Mouse (Mus musculus): Measurements from ENCODE around the gene Rreb1. TPM values are rescaled to one million over a fixed set of nuclear protein-coding genes. Genes with fewer than 3 reads are reported as not detected.

Gene Rreb1
- 10 to 100 TPM; 21.4 to 34.5 (median 25.8) TPM for total RNA-seq (2022)

DNA sequence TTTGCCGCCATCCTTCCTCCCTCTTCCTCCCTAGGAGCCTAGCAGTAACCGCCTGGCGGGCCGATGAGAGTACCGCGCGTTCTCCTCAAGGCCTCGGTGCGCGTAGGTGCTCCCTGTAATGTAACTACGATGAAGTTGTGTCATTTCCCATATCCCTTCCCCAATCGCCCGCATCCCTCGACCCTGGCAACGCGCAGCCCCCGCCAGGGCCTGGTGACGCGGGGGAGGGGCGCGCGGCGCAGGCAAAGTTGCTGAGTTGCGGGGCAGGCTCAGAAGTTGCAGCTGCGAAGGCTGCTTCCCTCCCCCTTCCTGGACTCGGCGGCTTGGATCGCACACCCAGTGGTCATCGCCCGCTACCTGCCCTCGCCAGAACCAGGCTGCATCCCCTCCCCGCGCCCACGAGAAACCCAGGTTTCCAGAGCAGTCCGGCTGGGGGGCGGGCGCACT, at the start of gene Rreb1:
Gene Rreb1 (plus strand): TSS at position 254 of the 447 bp plus-strand sequence.
- DNase-seq (ENCODE audit: low spot score in 2 of 2): peak; percentile 18 to 21

GRCm38 (mm10) chr13:37728551-37728950, 49.6 kb upstream of the Rreb1 start:
- DNase-seq (ENCODE audit: low spot score in 2 of 2): no peak

GRCm38 (mm10) chr13:37731914-37732693, 46.1 kb upstream of the Rreb1 start:
- DNase-seq (ENCODE audit: low spot score in 2 of 2): no peak

DNA sequence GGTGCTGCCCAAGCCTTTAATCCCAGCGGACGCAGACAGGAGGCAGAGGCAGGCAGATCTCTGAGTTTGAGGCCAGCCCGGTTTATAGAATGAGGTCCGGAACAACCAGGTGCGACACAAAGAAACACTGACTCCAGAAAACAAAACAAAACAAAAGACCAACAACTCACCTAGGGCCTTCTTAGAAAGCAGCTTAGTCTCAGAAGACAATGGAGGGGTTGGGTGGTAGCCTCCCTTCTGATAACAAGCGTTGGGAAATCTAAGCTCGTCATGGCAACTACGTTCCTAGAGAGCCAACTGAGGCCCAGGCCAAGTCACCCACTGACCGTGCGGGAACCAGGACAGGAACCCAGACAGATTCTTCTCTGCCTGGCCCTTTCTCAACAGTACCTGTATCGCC, 43.7 kb upstream of the Rreb1 start:
- DNase-seq (ENCODE audit: low spot score in 2 of 2): no peak

DNA sequence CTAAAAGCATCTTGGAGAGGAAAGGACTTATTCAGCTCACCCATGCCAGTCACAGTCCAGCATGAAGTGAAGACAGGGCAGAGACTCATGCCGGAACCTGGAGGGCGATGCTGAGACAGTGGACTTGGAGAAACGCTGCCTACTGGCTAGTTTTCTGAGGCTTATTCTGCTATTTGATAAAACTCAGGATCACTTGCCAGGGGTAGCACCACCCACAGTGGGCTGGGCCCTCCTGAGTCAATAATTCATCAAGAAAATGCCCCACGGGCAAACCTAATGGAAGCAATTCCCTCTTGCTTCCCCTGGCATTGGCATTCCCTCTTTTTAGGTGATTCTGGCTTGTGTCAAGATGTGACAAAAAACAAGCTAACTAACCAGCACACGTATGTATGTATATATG, 38.1 kb upstream of the Rreb1 start:
- no peak for DNase-seq (ENCODE audit: low spot score in 2 of 2)

DNA sequence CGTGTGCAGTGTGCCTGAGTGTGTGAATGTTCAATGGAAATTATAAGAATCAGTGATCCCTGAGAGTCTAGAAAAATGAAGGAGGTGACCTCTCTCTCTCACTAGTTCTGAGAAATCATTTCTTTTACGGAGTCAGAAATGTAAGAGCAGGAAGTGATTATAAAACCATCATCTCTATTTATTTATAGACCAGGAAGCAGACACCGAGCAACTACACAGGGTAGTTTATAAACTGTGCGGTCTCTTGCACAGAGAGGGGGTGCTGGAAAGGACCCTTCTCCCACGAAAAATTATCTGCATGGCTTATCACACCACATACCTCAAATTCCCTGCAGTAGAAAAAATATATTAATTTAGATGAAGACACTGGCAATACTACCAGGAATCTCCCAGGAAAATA, 37.4 kb upstream of the Rreb1 start:
- DNase-seq (ENCODE audit: low spot score in 2 of 2): no peak

DNA sequence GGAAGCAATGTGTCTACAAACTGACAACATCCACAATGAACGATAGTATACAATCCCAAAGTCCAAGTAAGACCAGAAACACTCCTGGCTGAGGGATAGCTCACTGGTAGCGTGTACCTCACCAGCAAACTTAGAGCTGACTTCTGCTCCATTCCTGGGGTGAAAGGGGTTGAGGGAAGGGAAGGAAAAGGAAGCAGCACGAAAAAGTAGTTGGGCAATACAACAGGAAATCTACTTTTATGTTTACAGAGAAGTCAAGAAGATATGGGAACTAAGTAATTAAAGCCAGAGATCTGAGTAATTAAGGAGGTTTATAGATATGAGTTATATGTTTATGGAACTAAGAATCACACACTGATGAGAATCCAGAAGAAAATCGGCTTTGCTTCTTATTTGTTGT, 36.0 kb upstream of the Rreb1 start:
- no peak for DNase-seq (ENCODE audit: low spot score in 2 of 2)

DNA sequence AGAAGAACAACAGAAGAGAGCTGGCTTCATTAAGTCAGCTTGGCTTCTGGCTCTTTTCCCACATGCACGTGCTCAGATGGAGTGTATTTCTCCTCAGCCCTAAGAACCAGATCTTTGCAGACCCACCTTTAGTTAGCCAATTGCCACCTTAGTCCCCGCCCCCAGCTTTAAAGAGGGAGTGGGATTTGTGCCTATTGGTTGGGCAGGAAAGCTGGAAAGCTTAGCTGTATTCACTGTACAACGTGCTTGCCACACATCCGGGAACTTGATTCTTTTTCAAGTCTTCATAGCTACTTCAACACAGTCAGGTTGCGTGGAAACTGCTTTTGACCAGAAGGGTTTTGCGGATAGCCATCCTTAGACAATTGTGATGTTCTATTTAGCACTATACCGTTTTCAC, 30.7 kb upstream of the Rreb1 start:
- no peak for DNase-seq (ENCODE audit: low spot score in 2 of 2)

DNA sequence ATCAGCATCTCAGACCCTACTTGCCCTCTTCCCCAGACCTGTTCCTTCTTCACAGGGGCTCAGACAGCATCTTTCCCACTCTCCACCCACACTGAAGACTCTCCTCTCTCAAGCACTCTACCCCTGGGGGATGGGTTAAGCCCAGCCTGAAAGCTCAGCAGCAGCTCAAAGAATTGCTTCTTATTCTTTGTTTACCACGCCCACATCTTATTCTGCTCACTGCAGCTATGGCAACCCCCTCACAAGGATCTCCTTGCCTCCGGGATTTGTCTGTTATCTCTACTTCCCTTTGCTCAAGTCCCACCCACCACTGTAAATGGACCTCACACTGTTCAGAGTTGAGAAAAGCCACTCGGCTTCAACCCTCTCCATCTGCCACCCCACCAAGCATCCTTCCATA, 28.7 kb upstream of the Rreb1 start:
- no peak for DNase-seq (ENCODE audit: low spot score in 2 of 2)

GRCm38 (mm10) chr13:37751154-37751950, 26.8 kb upstream of the Rreb1 start:
- no peak for DNase-seq (ENCODE audit: low spot score in 2 of 2)

GRCm38 (mm10) chr13:37759341-37760012, 18.7 kb upstream of the Rreb1 start:
- no peak for DNase-seq (ENCODE audit: low spot score in 2 of 2)

GRCm38 (mm10) chr13:37760013-37760342, 18.2 kb upstream of the Rreb1 start:
- DNase-seq (ENCODE audit: low spot score in 2 of 2): no peak

- DNase-seq (ENCODE audit: low spot score in 2 of 2): no peak
Measured at GRCm38 (mm10) chr13:37760373-37760772, 17.8 kb upstream of the Rreb1 start.

DNA sequence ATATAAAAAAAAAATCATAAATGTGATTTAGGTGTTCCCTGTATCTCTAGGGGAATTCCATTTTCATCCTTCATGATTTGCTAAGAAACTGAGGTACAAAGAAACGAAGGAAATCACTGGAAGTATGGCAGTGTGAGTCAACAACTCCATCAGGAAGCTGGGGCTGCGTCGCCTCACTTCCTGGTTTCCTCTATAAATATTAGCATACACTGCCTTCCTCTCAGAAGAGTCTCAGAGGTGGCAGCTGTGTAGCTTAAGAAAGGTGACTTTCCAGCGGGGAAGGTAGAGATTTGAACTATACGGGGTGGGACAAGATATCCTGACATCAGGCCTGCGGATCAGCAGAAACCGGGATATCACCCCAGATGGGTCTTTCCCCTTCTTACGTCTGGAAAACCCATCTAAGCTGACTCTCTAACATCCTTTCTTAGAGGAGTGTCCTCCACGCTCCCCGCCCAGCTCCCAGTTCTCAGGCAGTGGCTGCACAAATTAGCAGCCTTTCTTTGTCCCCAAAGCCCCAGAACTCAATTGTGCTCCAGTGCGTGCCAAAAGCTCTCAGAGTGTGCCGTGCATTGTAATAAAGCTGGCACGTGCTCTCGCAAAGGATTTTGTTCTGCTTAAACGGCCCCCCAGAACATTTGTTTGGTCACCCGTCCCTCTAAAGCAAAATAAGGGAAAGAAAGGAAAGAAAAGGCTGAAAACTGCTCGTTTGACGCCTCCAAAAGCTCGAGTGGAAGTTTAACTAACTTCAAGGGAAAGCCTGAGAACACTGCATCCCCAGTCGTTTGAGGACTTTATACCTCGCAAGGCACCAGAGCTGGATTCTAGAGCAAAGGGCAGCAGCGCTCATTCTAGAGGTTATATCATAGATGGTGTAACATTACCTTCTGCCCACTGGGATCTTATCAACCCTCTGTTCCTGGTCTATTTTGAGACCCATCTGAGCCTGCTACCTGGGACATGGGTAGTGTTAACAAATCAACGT, 17.0 kb upstream of the Rreb1 start:
- no peak for DNase-seq (ENCODE audit: low spot score in 2 of 2)

DNA sequence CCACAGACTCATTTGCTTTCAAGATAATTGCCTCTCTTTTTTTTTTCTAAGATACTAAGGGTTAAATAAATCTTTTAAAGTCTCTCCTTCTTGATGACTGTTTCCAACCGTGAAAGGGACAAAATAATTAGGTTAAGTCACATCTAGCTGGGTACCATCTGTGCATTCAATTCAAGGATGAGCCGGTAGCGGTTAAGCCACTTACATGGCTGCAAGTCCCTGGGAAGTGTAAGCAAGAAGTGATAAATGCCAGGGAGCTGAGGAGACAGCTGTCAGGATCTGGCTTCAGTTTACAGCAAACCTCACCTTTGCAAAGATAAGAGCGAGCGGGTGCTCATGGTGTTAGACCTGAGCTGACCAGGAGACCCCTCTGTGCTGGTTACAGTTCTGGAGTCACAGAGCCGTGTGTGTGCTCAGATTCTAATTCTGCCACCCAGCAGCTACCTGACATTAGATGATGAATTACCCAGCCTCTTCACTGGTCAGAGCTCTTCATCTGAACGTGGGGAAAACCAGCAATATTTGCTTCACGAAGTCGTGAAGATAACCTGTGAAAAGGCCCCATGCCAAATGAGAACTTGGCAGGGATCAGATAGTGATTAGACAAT, 14.3 kb upstream of the Rreb1 start:
- no peak for DNase-seq (ENCODE audit: low spot score in 2 of 2)

DNA sequence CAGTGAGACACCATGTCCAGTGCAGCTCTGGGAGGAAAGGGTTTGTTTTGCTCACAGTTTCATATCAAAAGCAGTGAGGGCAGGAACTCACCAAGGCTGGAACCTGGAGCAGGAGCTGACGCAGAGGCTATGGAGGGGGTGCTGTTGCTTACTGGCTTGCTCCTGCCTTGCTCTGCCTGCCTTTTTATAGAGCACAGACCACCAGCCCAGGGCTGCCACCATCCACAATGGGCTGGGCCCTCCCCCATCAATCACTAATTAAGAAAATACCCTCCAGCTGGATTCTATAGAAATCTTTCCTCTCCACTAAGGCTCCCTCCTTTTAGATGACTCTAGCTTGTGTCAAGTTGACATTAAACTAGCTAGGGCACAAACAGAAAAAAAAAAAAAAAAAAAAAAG, 8.4 kb upstream of the Rreb1 start:
- DNase-seq (ENCODE audit: low spot score in 2 of 2): no peak

- no peak for DNase-seq (ENCODE audit: low spot score in 2 of 2)
Measured at GRCm38 (mm10) chr13:37773476-37773875, 4.7 kb upstream of the Rreb1 start.

DNA sequence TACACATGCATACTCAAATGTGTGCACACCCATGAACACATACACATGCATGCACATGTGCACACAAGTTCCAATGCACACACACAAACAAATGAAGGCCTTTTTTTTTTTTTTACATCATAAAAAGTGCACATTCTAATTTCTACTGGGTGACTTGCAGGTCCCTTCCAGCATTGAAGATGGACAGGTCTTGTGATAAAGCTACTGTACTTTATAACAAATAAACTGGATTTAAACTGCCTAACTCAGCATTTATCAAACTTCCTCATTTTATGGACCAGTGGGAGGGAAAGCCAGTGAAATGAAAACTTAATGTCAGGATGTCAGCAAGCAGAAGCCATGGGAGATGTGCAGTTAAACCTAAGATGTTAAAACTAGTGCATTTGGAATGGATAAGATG, 1.5 kb upstream of the Rreb1 start:
- DNase-seq (ENCODE audit: low spot score in 2 of 2): no peak

DNA sequence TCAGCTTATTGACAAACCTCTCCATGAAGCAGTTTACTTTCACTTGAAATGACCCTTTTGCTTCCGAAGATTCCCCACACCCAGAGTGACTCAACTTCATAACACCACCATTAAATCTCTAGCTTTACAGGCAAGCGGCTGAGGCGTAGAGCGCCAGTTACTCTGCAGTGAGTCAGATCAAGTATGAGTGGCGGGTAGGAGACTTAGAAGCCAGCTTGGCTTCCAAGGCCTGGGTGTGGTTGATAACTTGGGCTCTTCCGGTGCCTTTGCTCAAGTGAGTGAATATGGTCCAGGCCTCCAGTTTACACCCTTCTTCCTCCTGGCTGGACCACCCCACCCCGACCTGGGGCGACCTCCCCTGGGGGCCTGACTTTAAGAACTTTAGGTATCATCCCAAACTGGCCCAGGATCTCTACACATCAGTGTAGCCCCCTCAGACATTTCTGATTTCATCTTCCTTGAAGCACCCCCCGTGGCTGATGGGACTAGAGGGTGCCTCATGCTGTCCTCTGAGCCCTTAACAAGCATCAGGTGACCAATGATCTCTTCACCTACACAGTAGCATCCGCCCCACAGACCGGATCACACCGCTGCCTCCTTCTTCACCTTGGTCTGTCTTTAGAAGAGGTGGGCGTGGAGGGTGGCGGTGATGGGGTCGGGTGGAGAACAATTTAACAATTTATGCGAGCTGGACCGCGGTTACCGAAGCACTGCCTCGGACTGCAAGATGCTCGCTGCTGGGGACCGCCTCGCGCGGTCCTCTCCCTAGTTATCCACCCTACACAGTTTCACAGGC, 651 bp upstream of the Rreb1 start:
- DNase-seq (ENCODE audit: low spot score in 2 of 2): no peak
